Mouse (Mus musculus): ENCODE measurements around the gene Cracr2a. TPM values are rescaled to one million over a fixed set of nuclear protein-coding genes. Genes with fewer than 3 reads are reported as not detected.
A peak's percentile ranks its signal among the peaks of the same experiment; 100 is the strongest.

Gene Cracr2a
- polyA plus RNA-seq, 1 experiment from 2014 or later = 1.1 TPM

DNA sequence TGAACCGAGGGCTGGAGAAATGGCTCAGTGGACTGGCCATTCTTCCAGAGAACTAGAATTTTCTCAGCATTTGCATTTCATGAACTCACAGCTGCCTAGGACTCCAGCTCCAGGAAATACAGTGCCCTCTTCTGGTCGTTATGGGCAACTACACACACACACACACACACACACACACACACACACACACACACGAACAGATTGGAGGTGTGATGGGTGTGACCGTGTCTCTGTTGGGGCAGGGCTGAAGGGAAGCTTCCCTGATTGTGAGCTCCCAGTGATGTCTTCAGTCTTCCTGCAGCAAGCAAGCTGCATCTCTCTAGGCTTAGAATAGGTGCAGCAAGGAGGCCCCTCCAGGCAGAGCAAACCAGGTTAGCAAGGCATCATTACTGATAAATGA, 8.2 kb upstream of the Cracr2a start:
- 0 out of 2 replicates have a peak, but pooled peaks have one; percentile 18 for TF ChIP-seq CTCF (IDR thresholded peaks at IDR 0.05; ENCODE audit: low read depth)
- no peak overlapping the region for H3K4me2 ChIP-seq (replicated peaks; ENCODE audit: low read depth)
- 86% methylated on average over 4 of the region's 4 CpGs for WGBS
- H3K27ac ChIP-seq (ENCODE audit: low read depth, low read length) = no peak overlapping the region
- no peak for ATAC-seq
- H3K36me3 ChIP-seq (ENCODE audit: control insufficient read depth, insufficient read depth) = no peaks in the 10 kb centered on the region
- peaks cover 4% of the 10 kb centered on the region; the same call in 1 of the 2 replicates for H3K9me3 ChIP-seq (ENCODE audit: control insufficient read depth)
- no peaks in the 10 kb centered on the region for H3K4me1 ChIP-seq (replicated peaks; ENCODE audit: control insufficient read depth, insufficient read depth, low read length)
- H3K4me3 ChIP-seq (ENCODE audit: low read depth, low read length) = no peak overlapping the region
- no peak overlapping the region for H3K9ac ChIP-seq (ENCODE audit: low read depth, low read length)
- no peaks in the 10 kb centered on the region for H3K27me3 ChIP-seq (replicated peaks; ENCODE audit: control insufficient read depth, insufficient read depth, low read length)

DNA sequence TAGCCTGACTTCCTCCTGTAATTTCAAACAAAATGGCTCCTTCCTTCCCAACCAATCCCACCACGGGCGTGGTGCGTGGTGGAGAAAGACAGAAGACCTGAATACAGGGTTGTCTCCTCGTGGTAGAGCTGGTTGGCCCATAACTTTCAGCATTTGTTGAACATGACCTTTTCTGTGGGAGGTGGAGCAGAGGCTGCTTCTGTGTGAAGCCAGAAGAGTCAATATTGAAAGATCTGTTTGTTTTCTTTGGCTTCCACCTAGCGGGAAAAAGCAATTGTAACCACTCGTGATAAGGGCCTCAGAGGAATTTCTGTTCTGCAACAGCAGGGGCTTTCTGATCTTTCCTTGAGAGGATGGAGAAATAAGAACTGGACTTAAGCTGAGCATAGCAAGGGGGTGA, 5.6 kb upstream of the Cracr2a start:
- no peak overlapping the region for H3K27ac ChIP-seq (ENCODE audit: low read depth, low read length)
- no peaks in the 10 kb centered on the region for H3K36me3 ChIP-seq (ENCODE audit: control insufficient read depth, insufficient read depth)
- H3K4me3 ChIP-seq (ENCODE audit: low read depth, low read length) = no peak overlapping the region
- WGBS = 60% methylated on average over 6 of the region's 6 CpGs
- no peak for TF ChIP-seq CTCF (IDR thresholded peaks at IDR 0.05; ENCODE audit: low read depth)
- H3K9ac ChIP-seq (ENCODE audit: low read depth, low read length) = no peak overlapping the region
- no peak overlapping the region for H3K4me2 ChIP-seq (replicated peaks; ENCODE audit: low read depth)
- ATAC-seq = no peak
- H3K9me3 ChIP-seq (ENCODE audit: control insufficient read depth) = peaks cover 4% of the 10 kb centered on the region; the same call in 1 of the 2 replicates
- no peaks in the 10 kb centered on the region for H3K27me3 ChIP-seq (replicated peaks; ENCODE audit: control insufficient read depth, insufficient read depth, low read length)
- H3K4me1 ChIP-seq (replicated peaks; ENCODE audit: control insufficient read depth, insufficient read depth, low read length) = no peaks in the 10 kb centered on the region

DNA sequence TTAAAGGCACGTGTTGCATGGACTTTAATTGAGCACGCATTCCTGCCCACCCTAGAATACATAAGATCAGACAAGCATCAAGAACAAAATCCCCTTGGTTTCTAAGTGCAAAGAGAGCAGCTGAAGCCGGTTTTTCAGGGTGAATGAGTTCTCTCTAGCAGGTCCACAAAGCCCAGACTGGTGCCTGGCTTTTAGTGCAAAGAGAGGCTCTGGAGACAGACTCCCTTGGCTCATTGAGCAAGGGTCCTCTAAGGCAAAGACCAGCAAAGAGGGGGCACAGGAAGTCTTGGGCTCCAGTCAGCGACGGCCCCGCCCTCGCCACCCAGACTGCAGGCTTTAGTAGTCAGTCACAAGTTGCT, 287 bp upstream of the Cracr2a start:
- H3K4me1 ChIP-seq (replicated peaks; ENCODE audit: control insufficient read depth, insufficient read depth, low read length) = no peaks in the 10 kb centered on the region
- no peak for ATAC-seq
- H3K27me3 ChIP-seq (replicated peaks; ENCODE audit: control insufficient read depth, insufficient read depth, low read length) = no peaks in the 10 kb centered on the region
- WGBS = 7% methylated on average over 7 of the region's 7 CpGs
- H3K27ac ChIP-seq (ENCODE audit: low read depth, low read length) = no peak overlapping the region
- peak overlapping the region; percentile 54 for H3K4me3 ChIP-seq (ENCODE audit: low read depth, low read length)
- H3K4me2 ChIP-seq (replicated peaks; ENCODE audit: low read depth) = peak overlapping the region; percentile 96
- H3K36me3 ChIP-seq (ENCODE audit: control insufficient read depth, insufficient read depth) = no peaks in the 10 kb centered on the region
- H3K9me3 ChIP-seq (ENCODE audit: control insufficient read depth) = no peaks in the 10 kb centered on the region
- no peak for TF ChIP-seq CTCF (IDR thresholded peaks at IDR 0.05; ENCODE audit: low read depth)
- no peak overlapping the region for H3K9ac ChIP-seq (ENCODE audit: low read depth, low read length)

DNA sequence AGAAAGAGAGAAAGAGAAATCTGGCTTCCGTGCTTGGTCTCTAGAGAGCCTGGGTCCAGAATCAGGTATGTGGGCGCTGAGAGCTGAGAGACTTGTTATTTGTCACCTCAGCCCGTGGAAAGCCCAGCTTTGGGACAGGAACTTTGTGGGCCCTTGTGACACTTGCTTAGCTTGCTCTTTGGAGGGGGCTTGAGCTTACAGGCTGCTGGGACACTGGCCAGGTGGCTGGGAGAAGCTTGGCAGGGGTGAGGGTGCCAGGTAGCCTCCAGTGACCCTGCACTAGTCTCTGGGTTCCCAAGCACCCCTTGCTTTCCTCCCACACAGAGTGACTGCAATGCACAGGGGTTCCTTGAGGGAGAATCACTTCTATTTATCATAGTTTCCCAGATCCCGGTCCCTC, 2.4 kb downstream of the Cracr2a start:
- no peak overlapping the region for H3K27ac ChIP-seq (ENCODE audit: low read depth, low read length)

DNA sequence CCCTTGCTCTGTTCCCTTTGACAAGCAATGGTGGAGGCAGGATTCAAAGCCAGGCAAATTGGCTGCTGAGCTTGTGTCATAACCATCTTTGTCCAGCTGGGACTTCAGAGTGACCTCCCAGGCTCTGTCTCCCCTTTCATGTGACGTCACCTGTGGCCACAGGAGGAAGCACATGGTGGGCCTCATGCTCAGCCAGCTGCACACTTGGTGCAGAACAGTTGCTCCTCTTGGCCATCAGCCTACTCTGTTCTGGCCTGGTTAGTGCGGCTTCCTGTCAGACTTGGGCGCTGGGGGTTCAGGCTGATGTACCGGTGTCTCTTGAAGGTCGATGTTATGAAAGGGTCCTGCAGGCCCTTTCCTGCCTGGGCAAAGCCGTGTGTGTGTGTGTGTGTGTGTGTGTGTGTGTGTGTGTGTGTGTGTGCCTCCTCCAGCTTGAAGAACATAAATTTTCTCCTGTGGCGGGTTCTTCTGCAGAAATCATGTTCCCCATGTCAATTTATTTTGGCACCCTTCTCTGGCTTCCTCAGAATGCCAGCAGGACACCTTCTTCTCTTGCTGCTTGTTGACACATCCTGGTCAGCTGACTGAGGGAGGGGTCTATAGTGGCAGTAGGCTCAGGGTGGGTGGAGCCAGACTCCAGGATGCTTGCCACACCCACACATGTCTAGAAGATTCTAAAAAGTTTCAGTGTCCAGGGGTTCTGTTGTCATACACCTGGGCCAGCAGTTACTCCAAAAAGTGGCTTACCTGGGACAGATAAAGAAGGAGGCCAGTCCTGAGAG, 5.0 kb downstream of the Cracr2a start:
- Histone ChIP-seq H3K27me3 (replicated peaks; ENCODE audit: control insufficient read depth, insufficient read depth, low read length) (no peaks in the 10 kb centered on the region), H3K4me2 (replicated peaks; ENCODE audit: low read depth) (no peak overlapping the region), H3K9me3 (ENCODE audit: control insufficient read depth) (no peaks in the 10 kb centered on the region), H3K4me3 (ENCODE audit: low read depth, low read length) (no peak overlapping the region), H3K27ac (ENCODE audit: low read depth, low read length) (no peak overlapping the region), H3K36me3 (ENCODE audit: control insufficient read depth, insufficient read depth) (no peaks in the 10 kb centered on the region), H3K4me1 (replicated peaks; ENCODE audit: control insufficient read depth, insufficient read depth, low read length) (no peaks in the 10 kb centered on the region), H3K9ac (ENCODE audit: low read depth, low read length) (no peak overlapping the region)
- no peak for ATAC-seq
- WGBS = 63% methylated on average over 7 of the region's 7 CpGs
- no peak for TF ChIP-seq CTCF (IDR thresholded peaks at IDR 0.05; ENCODE audit: low read depth)

More for the DNA sequence above, 2.4 kb downstream of the Cracr2a start:
- H3K4me3 ChIP-seq (ENCODE audit: low read depth, low read length) = no peak overlapping the region
- H3K27me3 ChIP-seq (replicated peaks; ENCODE audit: control insufficient read depth, insufficient read depth, low read length) = no peaks in the 10 kb centered on the region
- H3K9ac ChIP-seq (ENCODE audit: low read depth, low read length) = no peak overlapping the region
- H3K4me1 ChIP-seq (replicated peaks; ENCODE audit: control insufficient read depth, insufficient read depth, low read length) = no peaks in the 10 kb centered on the region
- TF ChIP-seq CTCF (IDR thresholded peaks at IDR 0.05; ENCODE audit: low read depth) = no peak
- no peaks in the 10 kb centered on the region for H3K9me3 ChIP-seq (ENCODE audit: control insufficient read depth)
- WGBS = 68% methylated on average over 4 of the region's 4 CpGs
- H3K4me2 ChIP-seq (replicated peaks; ENCODE audit: low read depth) = no peak overlapping the region
- no peak for ATAC-seq
- H3K36me3 ChIP-seq (ENCODE audit: control insufficient read depth, insufficient read depth) = no peaks in the 10 kb centered on the region

DNA sequence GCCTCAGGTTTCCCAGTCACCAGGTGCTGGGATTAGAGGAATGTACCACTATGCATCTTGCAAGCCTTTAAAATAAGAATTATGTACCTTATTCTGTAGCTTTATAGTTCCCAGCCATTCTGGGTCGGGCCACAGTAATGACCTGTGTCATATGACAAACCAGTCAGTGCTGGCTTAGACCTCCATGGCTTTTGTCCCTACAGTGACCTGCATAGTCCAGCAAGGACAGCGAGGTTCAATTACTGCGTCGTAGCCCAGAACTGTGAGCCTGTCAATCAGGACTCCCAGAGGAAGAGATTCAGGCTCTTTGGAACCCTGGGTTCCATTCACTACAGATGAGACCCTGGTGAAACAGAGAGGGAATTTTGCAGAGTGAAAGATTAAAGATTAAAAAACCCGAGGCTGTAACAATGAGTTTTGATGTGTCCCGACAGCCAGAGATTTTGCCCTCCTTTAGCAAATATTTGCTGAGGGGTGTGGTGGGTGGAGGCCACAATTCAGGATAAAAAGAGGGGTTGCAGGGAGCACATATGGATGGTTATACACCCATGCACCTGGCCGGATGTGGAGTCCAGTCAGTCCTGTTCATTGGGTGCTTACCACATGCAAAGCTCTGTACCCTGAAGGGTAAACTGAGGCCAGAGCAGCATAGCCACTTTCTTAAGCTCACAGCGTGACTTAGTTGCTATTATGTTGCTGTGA, 10.9 kb downstream of the Cracr2a start:
- 42% methylated on average over 8 of the region's 8 CpGs for WGBS
- Histone ChIP-seq H3K9me3 (ENCODE audit: control insufficient read depth) (no peaks in the 10 kb centered on the region), H3K9ac (ENCODE audit: low read depth, low read length) (no peak overlapping the region), H3K27ac (ENCODE audit: low read depth, low read length) (0 out of 2 replicates have a peak overlapping the region, but pooled peaks have one; percentile 15), H3K4me1 (replicated peaks; ENCODE audit: control insufficient read depth, insufficient read depth, low read length) (no peaks in the 10 kb centered on the region; the same call in 1 of the 2 replicates), H3K4me2 (replicated peaks; ENCODE audit: low read depth) (no peak overlapping the region), H3K27me3 (replicated peaks; ENCODE audit: control insufficient read depth, insufficient read depth, low read length) (no peaks in the 10 kb centered on the region), H3K36me3 (ENCODE audit: control insufficient read depth, insufficient read depth) (no peaks in the 10 kb centered on the region), H3K4me3 (ENCODE audit: low read depth, low read length) (no peak overlapping the region)
- ATAC-seq = peak; percentile 80
- no peak for TF ChIP-seq CTCF (IDR thresholded peaks at IDR 0.05; ENCODE audit: low read depth)
